Mouse (Mus musculus) CH12.LX (cell line): ENCODE results near the gene Rhot1.

Experiments used
- BHLHE40 ChIP-seq: IDR thresholded peaks from 2 replicates; pipeline ENCODE4 v1.6.1; 2011; ENCODE audit warnings: mild to moderate bottlenecking, low read depth, low read length, improper control_type of control experiment
- CTCF ChIP-seq, 2 experiments: IDR thresholded peaks in 1 of 2; conservative IDR thresholded peaks in 1 of 2; 2 replicates each; pipeline ENCODE4 v1.5.1; 2011 to 2012; ENCODE audit warnings: low read depth in 2 of 2, low read length in 2 of 2, improper control_type of control experiment in 1 of 2, inconsistent platforms in 1 of 2, mild to moderate bottlenecking in 1 of 2, moderate library complexity in 1 of 2
- HCFC1 ChIP-seq: IDR thresholded peaks from 2 replicates; pipeline ENCODE4 v1.6.1; 2012; ENCODE audit warnings: low read depth, mild to moderate bottlenecking, inconsistent platforms, low read length, improper control_type of control experiment
- MAZ ChIP-seq: IDR thresholded peaks from 2 replicates; pipeline ENCODE4 v1.6.1; 2012; ENCODE audit warnings: low read depth, mild to moderate bottlenecking, inconsistent platforms, low read length, improper control_type of control experiment, moderate library complexity
- POLR2A ChIP-seq: IDR thresholded peaks from 2 replicates; pipeline ENCODE4 v1.6.1; 2011; ENCODE audit warnings: low read depth, mild to moderate bottlenecking, improper control_type of control experiment, low read length
- USF1 ChIP-seq: IDR thresholded peaks from 2 replicates; pipeline ENCODE4 v1.6.1; 2014; ENCODE audit warnings: low read depth, mild to moderate bottlenecking, inconsistent platforms, low read length, improper control_type of control experiment
- USF2 ChIP-seq: conservative IDR thresholded peaks from 2 replicates; pipeline ENCODE4 v1.6.1; 2011; ENCODE audit warnings: low read depth, low read length, improper control_type of control experiment
- ZMIZ1 ChIP-seq: IDR thresholded peaks from 2 replicates; pipeline ENCODE4 v1.6.1; 2012; ENCODE audit warnings: low read depth, mild to moderate bottlenecking, inconsistent platforms, low read length, improper control_type of control experiment

- no peak for TF ChIP-seq ZMIZ1
- TF ChIP-seq HCFC1, result no peak
- TF ChIP-seq POLR2A, result no peak
- no peak for TF ChIP-seq USF2
- no peak for TF ChIP-seq CTCF (conservative IDR thresholded peaks at IDR 0.05 in 1 of 2, IDR thresholded peaks at IDR 0.05 in 1 of 2; ENCODE audit: low read depth in 2 of 2, low read length in 2 of 2)
- no peak for TF ChIP-seq BHLHE40
- no peak for TF ChIP-seq USF1
- TF ChIP-seq MAZ, result no peak
Measured at GRCm38 (mm10) chr11:80199316-80199715, 9.5 kb upstream of the Rhot1 start.
